Mouse (Mus musculus): ENCODE measurements around the gene Akap6. TPM values are rescaled to one million over a fixed set of nuclear protein-coding genes. Genes with fewer than 3 reads are reported as not detected.
A peak's percentile ranks its signal among the peaks of the same experiment; 100 is the strongest.

Gene Akap6
- polyA plus RNA-seq, 2 experiments from 2014 or later = 0.06 to 0.08 TPM

DNA sequence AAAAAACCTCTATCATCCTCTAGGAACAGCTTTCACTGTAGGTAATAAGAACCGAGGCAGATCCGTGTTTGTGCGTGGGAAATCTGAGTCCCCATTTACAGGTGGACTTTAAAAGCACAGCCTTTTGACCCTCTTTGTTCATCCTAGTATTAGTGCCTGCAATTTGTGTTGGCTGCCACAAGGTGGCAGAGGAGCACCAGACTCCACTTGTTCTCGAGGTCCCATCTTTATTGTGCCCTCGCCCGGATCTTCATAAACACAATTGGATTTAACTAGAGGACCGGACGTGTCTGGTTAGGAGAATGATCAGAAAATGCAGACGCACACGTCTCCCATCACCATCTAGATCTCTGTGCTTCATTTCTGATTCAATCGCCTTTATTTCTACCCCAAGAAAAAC is 219.8 kb downstream of the Akap6 start:
- peak; percentile 46 for ATAC-seq

DNA sequence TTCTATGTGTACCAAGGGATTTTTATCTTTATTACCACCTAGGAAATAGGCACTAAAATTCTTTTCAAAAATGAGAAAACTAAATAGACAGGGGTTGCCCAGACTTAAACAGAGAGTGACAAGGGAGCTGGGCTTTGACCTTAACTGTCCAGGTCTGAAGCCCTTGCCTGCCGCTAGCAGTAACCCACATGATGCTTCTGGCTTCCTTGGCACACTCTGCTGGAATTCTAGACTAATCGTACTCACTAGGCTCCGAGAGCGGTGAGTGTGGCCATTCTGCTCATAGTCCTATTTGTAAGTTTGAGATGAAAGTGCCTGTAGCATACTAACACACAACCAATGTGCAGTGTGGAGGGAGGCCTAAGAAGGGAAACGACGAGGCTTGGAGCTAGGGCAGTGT is 223.3 kb downstream of the Akap6 start:
- no peak for ATAC-seq

- no peak for ATAC-seq
Measured at GRCm38 (mm10) chr12:52925448-52925847, 226.3 kb downstream of the Akap6 start.

- no peak for ATAC-seq
Measured at GRCm38 (mm10) chr12:52933832-52934231, 234.6 kb downstream of the Akap6 start.

- ATAC-seq = no peak
Measured at GRCm38 (mm10) chr12:52934989-52935388, 235.8 kb downstream of the Akap6 start.

GRCm38 (mm10) chr12:52938786-52939185 is 239.6 kb downstream of the Akap6 start:
- no peak for ATAC-seq

DNA sequence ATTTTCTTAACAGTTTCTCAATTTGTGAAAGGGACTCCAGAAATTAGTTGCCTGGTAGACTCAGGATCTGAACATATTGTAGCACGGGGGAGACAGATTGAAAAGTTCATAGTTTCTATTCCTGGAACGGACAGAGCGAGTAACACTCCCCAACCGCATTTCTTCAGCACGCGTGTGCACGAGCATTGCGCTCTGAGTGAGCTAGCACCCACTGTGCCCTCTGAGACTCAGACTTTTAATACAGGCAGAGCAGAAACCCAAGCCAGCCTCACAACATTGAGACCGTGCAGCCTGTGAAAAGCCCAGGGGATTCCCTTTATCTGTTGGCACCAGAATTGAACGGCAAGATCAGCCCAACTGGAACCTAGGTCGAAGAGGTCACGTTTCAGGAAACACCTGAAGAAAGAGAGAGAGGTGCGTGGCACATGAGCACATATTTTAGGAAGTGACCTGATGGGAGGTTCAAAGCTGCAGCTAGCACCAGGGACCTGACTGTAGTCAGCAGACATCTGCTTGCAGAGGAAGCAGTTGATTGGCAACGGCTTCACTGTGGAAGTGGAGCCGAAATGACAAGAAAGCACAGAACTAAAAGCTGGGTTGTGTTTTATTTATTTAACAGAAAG is 240.3 kb downstream of the Akap6 start:
- no peak for ATAC-seq

DNA sequence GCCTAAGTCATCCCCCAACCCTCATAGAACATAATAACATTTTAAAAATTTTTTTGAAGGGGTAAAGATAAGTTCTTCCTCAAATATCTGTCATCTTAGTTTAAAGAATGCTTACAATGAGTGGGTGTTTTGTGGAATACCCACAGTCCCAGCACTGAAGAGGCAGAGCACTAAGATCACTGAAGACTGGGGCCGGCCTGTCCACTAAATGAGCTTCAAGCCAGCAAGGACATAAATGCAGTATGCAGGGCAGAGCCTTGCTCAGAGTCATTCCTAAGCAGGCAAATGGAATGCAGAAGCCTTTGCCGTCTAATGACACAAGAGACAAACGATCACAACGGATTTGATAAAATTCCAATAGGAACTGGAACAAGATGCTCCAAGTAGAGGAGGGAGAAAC is 242.8 kb downstream of the Akap6 start:
- no peak for ATAC-seq

DNA sequence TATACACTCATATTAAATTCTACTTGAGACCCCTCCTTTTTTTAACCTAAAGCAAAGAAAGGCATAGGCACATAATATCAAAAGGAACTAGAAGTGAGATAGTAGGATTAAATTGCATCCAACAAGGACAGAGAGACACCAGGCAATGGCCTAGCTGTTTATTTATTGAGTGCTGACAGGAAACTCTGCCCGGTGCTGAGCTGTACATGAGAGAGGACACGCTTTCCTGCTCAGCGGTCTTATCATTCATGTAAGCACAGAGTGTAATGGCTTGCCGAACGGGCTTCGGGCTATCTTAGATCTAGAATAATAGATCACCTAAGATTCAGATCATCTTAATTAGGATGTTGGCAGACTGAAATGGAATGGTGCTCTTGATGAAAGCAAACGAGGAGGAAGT is 245.1 kb downstream of the Akap6 start:
- ATAC-seq = no peak

DNA sequence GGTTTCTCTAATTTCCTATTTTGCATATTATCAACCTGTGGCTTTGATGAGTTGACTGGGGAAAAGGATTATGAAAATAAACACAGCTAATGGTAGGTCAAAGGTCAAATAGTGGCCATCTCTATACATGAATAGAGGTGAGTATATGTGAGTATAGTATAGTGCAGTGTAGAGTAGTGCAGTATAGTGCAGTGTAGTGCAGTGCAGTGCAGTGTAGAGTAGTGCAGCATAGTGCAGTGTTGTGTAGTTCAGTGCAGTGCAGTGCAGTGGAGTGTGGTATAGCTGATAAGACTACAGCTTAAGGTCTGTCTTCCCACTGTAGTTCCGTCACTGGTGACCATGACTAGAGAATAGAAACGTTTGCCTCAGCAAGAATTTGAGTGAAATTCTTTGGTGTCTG is 245.8 kb downstream of the Akap6 start:
- ATAC-seq = no peak

GRCm38 (mm10) chr12:52950660-52951059 is 251.5 kb downstream of the Akap6 start:
- no peak for ATAC-seq

DNA sequence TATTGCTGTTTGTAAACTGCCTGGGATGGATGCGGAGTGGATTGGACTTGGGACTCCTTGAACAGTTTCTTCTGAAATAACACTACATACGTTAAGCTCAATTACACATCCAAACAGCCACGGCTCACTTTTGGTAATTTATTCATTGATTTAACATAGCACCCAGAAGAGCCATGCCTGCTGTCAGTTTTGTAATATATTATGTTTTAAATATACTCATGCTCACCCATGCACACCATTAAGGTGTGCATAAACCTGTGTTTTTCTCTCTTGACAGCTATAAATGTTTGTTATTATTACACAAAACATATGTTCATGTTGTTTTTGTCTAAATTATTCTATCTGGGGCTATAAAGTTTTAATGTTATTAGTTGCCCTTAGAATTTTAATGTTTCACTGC is 258.4 kb downstream of the Akap6 start:
- ATAC-seq = no peak

DNA sequence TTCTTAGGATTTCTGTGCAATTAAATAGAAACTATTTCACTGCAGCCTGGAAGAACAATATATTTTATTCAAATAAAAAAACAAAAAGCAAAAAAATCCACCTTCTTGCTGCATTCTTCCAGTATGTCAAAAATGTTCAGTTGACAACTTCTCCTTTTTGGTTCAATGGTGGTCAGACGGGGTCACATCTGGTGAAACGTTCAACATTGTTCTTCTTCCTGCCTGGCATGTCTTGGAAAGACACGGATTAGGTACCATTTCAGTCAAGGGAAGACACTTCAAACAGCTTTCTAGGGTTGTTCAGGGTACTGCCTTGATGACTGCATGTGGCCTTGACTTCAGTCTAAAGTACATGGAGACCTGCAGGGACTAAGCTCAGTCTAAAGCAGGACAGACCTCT is 258.8 kb downstream of the Akap6 start:
- no peak for ATAC-seq

GRCm38 (mm10) chr12:52991745-52992144 is 292.6 kb downstream of the Akap6 start:
- ATAC-seq = no peak

DNA sequence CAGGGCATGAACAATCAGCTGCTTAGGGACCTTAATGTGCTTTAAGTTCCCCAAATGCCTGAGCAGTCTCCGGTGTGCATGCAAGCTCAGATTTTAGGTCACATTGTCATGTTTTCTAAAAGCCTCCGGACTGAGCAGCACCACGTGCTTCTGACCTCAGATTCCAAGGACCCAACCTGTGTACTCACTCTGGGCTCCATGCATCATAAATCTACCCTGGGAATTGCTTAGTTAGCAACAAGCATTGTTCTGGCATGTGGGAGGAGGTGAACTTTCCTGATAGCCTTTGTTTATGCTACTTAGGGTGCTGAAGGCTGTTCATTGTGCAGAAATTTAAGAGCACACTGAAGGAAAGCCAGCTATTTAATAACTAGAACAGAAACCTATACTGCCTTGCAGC is 313.2 kb downstream of the Akap6 start:
- ATAC-seq = no peak

GRCm38 (mm10) chr12:53014539-53014938 is 315.4 kb downstream of the Akap6 start:
- no peak for ATAC-seq

DNA sequence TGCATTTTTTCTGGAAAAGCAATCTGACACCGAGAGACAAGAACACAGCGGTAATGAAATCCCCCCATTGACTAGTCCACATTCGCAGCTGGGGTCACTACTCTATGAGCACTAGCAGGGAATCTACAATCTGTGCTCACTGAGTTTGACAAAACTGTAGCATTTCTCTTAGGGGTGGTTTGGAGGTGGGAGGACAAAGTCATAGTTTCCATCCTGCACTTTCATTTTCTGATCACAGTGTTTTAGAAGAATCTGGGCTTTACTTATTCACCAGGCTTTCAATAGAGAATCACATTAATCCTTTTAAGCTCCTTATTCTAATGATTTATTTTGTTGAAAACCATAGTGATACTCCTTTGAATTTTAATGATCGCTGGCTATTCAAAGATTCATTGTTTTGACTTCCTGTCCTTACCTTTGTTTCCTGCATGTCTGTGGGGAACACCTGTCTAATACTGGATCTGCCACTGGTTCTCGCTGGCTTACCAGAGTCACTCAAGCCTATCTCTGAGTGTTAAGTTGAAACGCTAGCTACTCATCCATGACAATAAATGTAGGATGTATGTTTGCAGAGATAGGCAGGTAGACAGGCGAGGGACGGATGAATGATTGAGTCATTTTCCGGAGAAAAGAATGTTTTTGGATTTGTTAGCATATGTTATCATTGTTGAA is 325.5 kb downstream of the Akap6 start:
- peak; percentile 65 for ATAC-seq

GRCm38 (mm10) chr12:53027308-53027707 is 328.1 kb downstream of the Akap6 start:
- no peak for ATAC-seq

GRCm38 (mm10) chr12:53028926-53029325 is 329.7 kb downstream of the Akap6 start:
- no peak for ATAC-seq

GRCm38 (mm10) chr12:53029910-53030309 is 330.7 kb downstream of the Akap6 start:
- ATAC-seq = no peak

DNA sequence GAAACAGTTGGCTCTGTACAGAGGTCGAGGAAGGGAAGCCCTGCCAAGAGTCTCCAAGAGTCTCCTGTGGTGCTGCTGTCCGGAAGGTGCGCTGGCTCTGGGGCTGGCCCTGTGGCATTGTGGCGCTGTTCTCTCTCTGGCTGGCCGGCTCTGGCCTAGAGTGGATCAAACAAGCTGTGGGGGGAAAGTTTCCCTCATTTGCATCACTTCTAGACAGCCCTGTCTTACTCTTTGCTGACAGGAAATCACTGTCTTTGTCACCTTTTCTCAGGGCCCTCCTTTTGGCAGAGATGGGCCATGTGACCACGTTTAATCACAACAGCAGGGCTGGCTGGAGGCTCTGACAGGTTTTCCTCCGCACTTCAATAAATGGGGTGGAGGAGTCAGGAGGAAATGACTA is 333.6 kb downstream of the Akap6 start:
- ATAC-seq = peak; percentile 96

GRCm38 (mm10) chr12:53033404-53033913 is 334.3 kb downstream of the Akap6 start:
- no peak for ATAC-seq

GRCm38 (mm10) chr12:53040634-53041033 is 341.5 kb downstream of the Akap6 start:
- no peak for ATAC-seq

DNA sequence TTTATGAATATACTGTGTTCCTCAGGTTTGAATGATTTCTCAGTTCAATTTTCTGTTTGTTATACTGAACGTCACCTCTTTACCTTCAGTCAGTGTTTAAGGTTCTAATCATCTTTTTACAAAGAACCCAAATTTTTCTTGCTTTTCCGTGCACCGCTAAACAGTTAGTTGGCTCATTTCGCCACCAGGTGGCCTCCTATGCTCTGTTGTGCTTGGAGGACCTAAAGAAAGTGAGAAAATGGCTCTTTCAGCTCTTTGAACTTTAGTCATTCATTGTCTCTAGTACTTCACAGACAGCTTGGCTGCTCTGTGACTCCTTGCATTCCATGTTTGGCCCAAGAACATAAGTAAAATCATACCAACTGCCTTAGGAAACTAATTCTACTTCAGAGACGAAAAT is 343.6 kb downstream of the Akap6 start:
- no peak for ATAC-seq

- no peak for ATAC-seq
Measured at GRCm38 (mm10) chr12:53057606-53058005, 358.4 kb downstream of the Akap6 start.
